ENCODE assay signal across 8 mouse cellular contexts in the genomic region with DNA sequence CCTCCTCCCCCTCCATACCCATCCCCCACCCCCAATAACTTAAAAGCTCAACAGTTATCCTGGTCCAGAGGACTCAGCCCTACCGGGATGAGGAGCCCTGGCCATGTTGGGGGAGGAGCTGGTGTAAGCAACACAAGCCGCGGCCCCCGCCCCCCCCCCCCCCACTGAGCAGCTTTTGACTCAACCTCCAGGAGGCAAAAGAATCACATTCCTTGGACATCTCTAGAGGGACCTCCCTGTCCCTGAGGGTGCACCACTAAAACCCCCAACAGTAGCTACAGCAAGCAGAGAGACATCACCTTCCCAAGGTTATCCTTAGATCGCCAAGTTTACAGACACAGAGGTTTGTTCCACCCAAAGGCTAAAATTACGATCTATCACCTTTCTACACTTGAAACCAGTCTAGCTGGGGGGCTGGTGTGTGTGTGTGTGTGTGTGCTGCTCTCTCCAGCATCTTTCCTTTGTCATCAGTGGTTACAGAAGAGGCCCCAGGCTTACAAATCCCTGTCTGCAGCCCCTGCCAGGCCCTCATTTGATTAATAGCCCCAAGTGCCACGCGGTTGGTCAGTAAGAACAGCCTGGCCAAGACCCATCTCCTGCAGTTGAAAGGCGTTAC. TPM values are rescaled to one million over a fixed set of nuclear protein-coding genes. Genes with fewer than 3 reads are reported as not detected.
A peak's percentile ranks its signal among the peaks of the same experiment; 100 is the strongest.
DNase-seq lines count a peak whose midpoint lies in the region; ATAC-seq and TF ChIP-seq lines count a peak whose summit lies in the region.
"Had no signal": no experiment of that assay in that cellular context is flagged by ENCODE, and none has a peak within 500 bp of the region (broad histone marks: within the 10 kb centered on the region; RNA-seq: fewer than 3 reads in every experiment).

No protein-coding gene starts in this region.

- 5% methylated on average over 9 of the region's 9 CpGs for WGBS in lung, embryonic 14.5 days
- 32% methylated on average over 9 of the region's 9 CpGs for WGBS in intestine, postnatal 0 days
- 15% methylated on average over 9 of the region's 9 CpGs for WGBS in stomach, embryonic 15.5 days

- H3K9ac ChIP-seq in lung, embryonic 14.5 days = peak overlapping the region; percentile 60; the same call in 1 of the 2 replicates
- no peak overlapping the region for H3K9ac ChIP-seq in intestine, postnatal 0 days (ENCODE audit: low read depth, low read length)
- H3K9ac ChIP-seq in stomach, embryonic 15.5 days = no peak overlapping the region

- no peak for TF ChIP-seq CTCF in lung, embryonic 14.5 days (IDR thresholded peaks at IDR 0.05; ENCODE audit: low read depth)
- no peak for TF ChIP-seq CTCF in intestine, postnatal 0 days (IDR thresholded peaks at IDR 0.05; ENCODE audit: low read depth)

- H3K27me3 ChIP-seq in lung, embryonic 14.5 days (ENCODE audit: insufficient read depth, low read length) = peaks cover 27% of the 10 kb centered on the region
- peaks cover 8% of the 10 kb centered on the region for H3K27me3 ChIP-seq in intestine, postnatal 0 days (replicated peaks; ENCODE audit: control insufficient read depth, insufficient read depth, low read length)
- H3K27me3 ChIP-seq in stomach, embryonic 15.5 days (replicated peaks) = peaks cover 11% of the 10 kb centered on the region

- peaks cover under 1% of the 10 kb centered on the region; the same call in 1 of the 2 replicates for H3K4me1 ChIP-seq in lung, embryonic 14.5 days (ENCODE audit: insufficient read depth)
- H3K4me1 ChIP-seq in intestine, postnatal 0 days (replicated peaks; ENCODE audit: control insufficient read depth, insufficient read depth, low read length) = 0 out of 2 replicates have a peak, but pooled peaks cover 3% of the 10 kb centered on the region
- peaks cover 20% of the 10 kb centered on the region for H3K4me1 ChIP-seq in stomach, embryonic 15.5 days

- no peak for DNase-seq in lung, embryonic 14.5 days
- no peak for DNase-seq in lung, postnatal 25 days (ENCODE audit: low spot score)
- DNase-seq in embryo, embryonic 9.5 days (ENCODE audit: extremely low spot score) = peak; percentile 77
- no peak for DNase-seq in adrenal gland, adult 2 months

- no peaks in the 10 kb centered on the region for H3K9me3 ChIP-seq in lung, embryonic 14.5 days (ENCODE audit: low read depth, low read length)
- H3K9me3 ChIP-seq in intestine, postnatal 0 days (ENCODE audit: control insufficient read depth) = no peaks in the 10 kb centered on the region
- no peaks in the 10 kb centered on the region for H3K9me3 ChIP-seq in stomach, embryonic 15.5 days

- peak overlapping the region; percentile 85; the same call in 1 of the 2 replicates for H3K27ac ChIP-seq in lung, embryonic 14.5 days (ENCODE audit: low read depth)
- H3K27ac ChIP-seq in intestine, postnatal 0 days (ENCODE audit: low read depth, low read length) = no peak overlapping the region
- H3K27ac ChIP-seq in stomach, embryonic 15.5 days = no peak overlapping the region
- H3K27ac ChIP-seq: macrophage had no signal

- H3K4me3 ChIP-seq in lung, embryonic 14.5 days (ENCODE audit: low read depth, low read length) = peak overlapping the region; percentile 52
- no peak overlapping the region for H3K4me3 ChIP-seq in intestine, postnatal 0 days (ENCODE audit: low read depth, low read length)
- peak overlapping the region; percentile 45 for H3K4me3 ChIP-seq in stomach, embryonic 15.5 days (replicated peaks)

- peak overlapping the region; percentile 68 for H3K4me2 ChIP-seq in lung, embryonic 14.5 days
- peak overlapping the region; percentile 80 for H3K4me2 ChIP-seq in intestine, postnatal 0 days (replicated peaks; ENCODE audit: low read depth)
- peak overlapping the region; percentile 90; the same call in 1 of the 2 replicates for H3K4me2 ChIP-seq in stomach, embryonic 15.5 days

- no peak for ATAC-seq in lung, embryonic 14.5 days (ENCODE audit: insufficient read depth)
- no peak for ATAC-seq in intestine, postnatal 0 days
- no peak for ATAC-seq in stomach, embryonic 15.5 days (ENCODE audit: insufficient read depth, low FRiP score, low read depth)
- ATAC-seq in megakaryocyte progenitor cell, adult 5-6 weeks (replicated peaks; ENCODE audit: poor library complexity) = no peak

- H3K36me3 ChIP-seq in lung, embryonic 14.5 days (ENCODE audit: insufficient read depth) = 0 out of 2 replicates have a peak, but pooled peaks cover 3% of the 10 kb centered on the region
- no peaks in the 10 kb centered on the region for H3K36me3 ChIP-seq in intestine, postnatal 0 days (ENCODE audit: control insufficient read depth, insufficient read depth)
- no peaks in the 10 kb centered on the region for H3K36me3 ChIP-seq in stomach, embryonic 15.5 days

RNA-seq across cellular contexts. Expression of gene Col18a1, which starts 1.8 kb away (rescaled TPM):
- polyA plus RNA-seq in lung, embryonic 14.5 days (2014; fragmentation: Nextera tagmentation; extraction: Ambion mirVana) = 204 and 217 TPM in 2 replicates
- 34.9 and 35.2 TPM in 2 replicates for polyA plus RNA-seq in intestine, postnatal 0 days (2015; fragmentation: Nextera tagmentation; extraction: Ambion mirVana)
- polyA plus RNA-seq in stomach, embryonic 15.5 days (2015; fragmentation: Nextera tagmentation; extraction: Ambion mirVana) = 70.3 and 79.2 TPM in 2 replicates
- total RNA-seq in adrenal gland, adult 2 months (2021) = 10 to 100 TPM; 26.7 to 40.0 TPM
- polyA plus RNA-seq in adrenal gland, adult 2 months (2012; rRNA removed) = 75.8 and 78.8 TPM in 2 replicates
- 0.02 TPM in 1 of 2 replicates, not detected in the other for total RNA-seq in megakaryocyte progenitor cell, adult 5-6 weeks (2015)
- total RNA-seq in megakaryocyte progenitor cell, adult 5-6 weeks (2017) = not detected in 2 replicates
